Mouse (Mus musculus): Measurements from ENCODE around the gene Stxbp5l. TPM values are rescaled to one million over a fixed set of nuclear protein-coding genes. Genes with fewer than 3 reads are reported as not detected.

Stxbp5l gene
- polyA plus RNA-seq (2017; shearing (Covaris generic)): not detected

DNA sequence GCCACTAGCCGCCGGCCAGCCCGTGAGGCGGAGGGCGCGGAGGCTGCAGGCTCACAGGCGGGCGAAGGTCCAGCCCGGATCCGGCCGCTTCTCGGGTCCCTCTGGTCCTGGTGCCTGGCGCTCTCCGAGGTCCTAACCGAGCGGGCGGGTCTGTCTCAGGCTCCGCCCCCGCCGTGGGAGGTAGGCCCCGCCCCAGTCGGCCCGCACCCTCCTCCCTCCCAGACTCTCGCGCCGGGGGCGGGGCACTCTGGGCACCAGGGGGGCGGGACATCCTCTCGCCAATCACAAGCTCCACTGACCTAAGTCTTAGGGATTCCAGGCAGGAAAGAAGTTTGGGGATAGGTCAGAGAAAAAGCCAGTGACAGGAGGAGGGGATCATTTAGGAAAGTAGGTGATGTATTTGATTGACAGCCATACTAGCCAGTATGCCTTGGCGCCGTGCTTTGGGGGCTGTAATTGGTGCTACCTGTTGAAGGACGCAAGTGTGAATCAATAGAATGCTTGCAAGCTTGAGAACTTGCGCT lies at the start of gene Stxbp5l:
Stxbp5l (minus strand) TSS at position 142 of the 524 bp plus-strand sequence.

Other genes with a start within 250 kb of the Stxbp5l start
- gene Gtf2e1, start 154.8 kb upstream of the Stxbp5l start, polyA plus RNA-seq (2017; shearing (Covaris generic)): 30.7 TPM
- gene Rabl3, start 154.9 kb upstream of the Stxbp5l start, polyA plus RNA-seq (2017; shearing (Covaris generic)): 16.2 TPM
- 0.29 TPM for gene Hgd, start 195.2 kb upstream of the Stxbp5l start, polyA plus RNA-seq (2017; shearing (Covaris generic))